Mouse (Mus musculus) cerebellum, adult 9-10 months (tissue): ENCODE results near the gene Ptgfrn.
A peak's percentile ranks its signal among the peaks of the same experiment; 100 is the strongest.

Source experiments
- DNase-seq: peaks from one replicate; pipeline ENCODE4 v3.0.0; 2022

Ptgfrn gene

DNA sequence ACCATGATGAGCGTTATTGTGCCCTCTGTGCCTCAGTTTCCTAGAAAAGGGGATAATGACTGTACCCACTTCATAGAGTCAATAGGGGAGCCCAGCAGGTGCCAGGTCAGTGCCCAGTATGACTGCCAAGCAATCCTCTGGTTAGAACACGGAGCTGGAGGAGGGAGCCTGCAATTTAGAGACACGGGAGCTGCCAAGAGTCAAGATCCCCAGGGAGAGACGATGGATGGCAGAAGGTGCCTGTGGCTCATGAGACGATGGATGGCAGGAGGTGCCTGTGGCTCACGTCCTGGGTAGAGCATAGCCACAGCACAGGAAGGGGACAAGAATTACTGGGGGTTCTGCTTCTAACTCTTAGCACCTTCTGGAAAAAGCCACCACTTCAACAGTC lies 32.4 kb downstream of the Ptgfrn start:
- peak; percentile 11 for DNase-seq

DNA sequence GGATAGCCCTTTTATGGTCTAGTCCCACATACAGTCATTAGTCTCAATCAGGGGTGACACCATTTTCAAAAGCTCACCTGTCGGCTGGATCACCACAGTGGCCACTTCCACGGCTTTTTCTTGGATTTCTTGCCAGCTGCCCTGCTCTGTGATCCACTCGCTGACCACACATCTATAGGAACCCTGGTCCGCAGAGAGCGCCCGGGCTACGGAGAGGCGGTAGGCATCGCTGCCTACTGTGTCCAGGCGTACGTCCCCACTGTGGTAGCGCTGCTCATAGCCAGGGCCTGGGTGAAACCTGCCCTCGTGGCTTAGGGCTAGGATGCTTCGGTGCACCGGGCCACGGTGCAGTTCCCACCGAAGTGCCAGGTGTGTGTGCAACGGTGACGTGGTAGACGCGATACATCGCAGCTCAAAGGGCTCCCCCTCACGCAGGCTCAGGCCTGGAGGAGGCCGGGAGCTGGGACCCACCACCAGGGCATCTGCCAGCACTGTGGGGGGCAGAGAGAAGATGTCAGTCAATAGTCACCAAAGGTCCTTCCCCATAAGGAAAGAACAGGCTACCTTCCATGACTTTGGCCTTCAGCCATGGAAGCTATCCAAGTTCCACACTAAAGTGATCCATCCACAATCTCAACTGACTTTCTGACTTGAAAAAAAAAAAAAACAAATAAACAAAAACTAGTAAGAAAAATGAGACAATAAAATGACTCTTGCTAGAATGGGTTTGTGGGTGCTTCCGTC lies 32.9 kb downstream of the Ptgfrn start:
- DNase-seq, result peak; percentile 13

DNA sequence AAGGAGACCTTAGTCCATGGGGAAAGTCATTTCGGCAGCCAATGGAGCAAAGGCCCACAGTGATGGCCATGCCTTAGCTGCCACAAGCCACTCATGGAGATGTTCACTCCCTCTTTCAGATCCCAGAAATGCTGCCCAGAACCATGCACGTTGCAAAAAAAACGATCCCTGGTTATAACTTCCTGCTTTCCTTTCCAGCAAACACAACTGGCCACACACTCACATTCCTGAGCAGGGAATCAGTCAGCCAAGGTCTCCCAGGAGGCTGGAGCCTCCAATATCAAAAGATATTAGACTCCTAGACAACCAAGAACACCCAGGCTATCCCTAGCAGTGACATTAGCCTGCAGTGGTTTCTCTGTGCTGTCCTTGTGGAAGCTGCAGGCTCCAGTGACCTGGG lies 34.2 kb downstream of the Ptgfrn start:
- no peak for DNase-seq

DNA sequence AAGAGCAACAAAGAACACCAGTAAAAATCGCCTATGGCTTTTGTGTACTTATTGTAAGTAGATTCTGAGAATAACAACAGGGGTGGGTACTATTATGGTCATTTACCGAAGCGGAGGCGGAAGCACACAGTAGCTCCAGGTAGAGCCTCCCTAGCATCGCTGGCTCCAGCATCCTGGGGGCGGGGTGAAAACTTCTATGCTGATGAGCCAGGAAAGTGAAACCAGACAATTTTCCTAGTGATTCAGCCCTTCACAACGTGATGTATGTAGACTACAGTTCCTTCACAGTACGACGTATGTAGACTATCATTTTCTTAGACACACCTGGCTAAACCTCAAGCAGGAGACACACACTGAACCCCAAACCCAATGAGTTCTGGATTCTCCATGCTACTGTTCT lies 36.7 kb downstream of the Ptgfrn start:
- DNase-seq, result no peak

DNA sequence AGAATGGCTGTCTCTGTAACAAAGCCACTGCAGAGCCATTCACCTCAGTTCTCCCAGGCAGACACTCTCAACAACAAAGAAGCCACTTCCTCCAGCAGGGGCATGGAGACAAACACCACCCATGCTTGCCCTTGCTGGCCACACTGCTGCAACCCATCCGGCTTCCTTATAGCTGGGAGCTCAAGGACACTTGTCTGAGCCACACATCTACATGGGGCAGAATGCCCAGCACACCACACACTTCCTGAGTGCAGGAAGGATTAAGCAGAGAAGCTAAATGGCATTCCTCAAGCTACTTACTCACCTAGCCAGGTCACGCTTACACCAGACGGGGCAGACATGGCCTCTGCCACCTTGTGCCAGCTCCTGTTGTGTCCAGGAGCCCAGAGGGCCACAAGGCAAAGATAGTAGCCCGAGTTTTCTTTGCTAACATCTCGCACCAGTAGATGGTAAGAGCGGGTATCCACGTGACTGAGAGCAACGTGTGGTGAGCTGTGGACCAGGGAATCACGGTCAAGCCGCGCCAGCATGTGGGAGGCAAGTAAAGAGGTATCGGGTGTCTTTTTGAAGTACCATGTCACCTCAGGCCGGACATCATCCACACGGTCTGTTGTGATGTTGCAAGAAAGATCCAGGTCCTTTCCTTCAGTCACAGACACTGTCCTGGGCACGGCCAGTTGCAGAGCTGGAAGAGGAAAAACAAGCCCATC lies 37.4 kb downstream of the Ptgfrn start:
- DNase-seq, result no peak

DNA sequence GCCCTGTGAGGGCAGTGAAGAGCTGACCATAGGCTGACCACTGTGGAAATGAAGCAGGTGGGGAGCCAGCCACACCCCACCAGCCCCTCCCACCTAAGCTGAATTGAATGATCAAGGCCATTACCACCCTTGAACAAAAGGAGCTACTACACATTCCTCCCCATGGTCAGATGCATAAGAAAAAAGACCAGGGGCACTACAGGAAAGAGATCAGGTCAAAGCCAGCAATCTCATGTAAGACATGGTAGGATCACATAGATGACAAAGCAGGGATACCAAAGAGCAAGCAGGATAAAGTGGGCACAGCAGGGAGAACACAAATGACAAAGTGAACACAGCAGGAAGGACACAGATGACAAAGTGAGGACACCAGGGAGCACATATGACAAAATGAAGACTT lies 38.5 kb downstream of the Ptgfrn start:
- no peak for DNase-seq

DNA sequence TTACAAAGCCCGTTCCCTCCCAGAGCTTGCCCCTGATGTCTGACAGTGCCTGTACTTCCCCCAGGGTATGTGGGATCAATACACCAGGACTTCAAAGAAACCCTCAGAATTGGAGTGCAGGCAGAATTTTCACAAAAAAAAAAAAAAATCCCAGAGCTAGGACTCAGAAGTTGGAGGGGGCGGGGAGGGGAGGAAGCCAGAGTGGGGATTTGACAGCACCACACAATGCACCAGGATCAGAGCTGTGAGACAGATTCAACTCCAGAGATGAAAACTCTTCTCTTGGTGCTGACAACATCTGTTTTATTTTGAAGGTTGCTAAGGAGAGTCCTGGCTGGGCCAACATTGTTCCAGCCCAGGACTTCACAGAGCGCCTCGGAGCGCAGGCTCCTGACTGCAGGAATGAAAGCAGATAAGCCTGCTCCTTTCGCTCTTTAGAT lies 39.3 kb downstream of the Ptgfrn start:
- DNase-seq, result no peak

DNA sequence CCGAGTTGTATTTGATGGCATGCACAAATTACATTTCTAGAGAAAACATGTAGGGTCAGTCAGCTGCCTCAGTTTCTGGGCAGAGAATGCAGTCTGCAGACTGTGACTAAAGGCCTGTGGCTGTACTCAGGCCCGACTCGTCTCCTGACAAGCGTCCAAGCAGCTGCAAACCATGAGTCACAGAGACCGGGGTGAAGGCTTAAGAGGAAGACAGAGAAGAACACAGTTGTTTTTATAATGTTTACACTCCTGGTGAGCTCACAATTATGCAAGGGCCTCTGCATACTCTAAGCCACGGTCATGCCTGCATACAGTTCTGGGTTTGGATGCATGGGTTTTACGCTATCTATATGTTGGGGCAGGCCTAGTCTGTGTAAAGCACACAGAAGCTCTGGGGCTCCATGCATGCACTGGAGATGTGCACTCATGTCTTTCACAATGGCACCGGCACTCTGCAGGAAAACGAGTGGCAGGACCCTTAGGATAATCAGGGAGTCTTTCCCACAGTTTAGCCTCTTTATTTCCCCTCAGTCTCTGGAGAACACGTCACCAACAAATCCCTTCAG lies 39.8 kb downstream of the Ptgfrn start:
- no peak for DNase-seq

DNA sequence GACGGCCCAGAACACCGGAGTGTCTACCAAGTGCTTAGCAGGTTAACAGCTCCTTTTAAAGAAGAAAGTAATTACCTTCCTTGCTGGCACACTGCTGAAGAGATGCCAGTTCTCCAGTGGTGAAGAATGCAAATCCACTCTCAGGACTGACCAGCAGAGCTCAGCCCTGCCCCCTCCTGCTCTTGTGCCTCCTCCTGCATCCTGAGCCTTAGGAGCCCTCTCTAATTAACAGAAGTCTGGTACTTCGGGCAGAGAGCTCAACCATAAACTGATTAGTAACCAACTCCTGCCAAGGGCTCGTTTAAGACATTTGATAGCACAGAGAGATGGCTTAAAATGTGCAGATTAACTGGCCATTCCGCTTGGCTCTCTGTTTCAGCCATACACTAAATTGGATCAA lies 41.4 kb downstream of the Ptgfrn start:
- no peak for DNase-seq

DNA sequence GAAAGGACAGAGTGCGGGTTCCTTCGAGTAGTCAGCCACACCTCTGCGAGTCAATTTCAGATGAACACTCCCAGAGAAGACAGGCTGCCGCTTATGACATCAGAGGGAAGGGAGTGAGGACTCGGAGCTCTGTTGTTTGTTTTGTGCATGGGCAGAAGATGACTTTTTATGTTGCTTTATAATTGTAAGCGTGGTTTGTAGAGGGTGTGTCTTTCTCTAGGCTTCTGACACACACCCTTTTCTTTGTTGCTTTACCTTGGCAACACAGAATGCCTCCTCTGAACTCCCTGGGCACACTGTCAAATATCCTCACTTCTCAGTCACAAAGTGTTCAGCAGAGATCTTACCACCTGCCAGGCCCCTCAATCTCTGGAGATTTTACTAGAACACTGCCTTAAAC lies 43.9 kb downstream of the Ptgfrn start:
- no peak for DNase-seq

DNA sequence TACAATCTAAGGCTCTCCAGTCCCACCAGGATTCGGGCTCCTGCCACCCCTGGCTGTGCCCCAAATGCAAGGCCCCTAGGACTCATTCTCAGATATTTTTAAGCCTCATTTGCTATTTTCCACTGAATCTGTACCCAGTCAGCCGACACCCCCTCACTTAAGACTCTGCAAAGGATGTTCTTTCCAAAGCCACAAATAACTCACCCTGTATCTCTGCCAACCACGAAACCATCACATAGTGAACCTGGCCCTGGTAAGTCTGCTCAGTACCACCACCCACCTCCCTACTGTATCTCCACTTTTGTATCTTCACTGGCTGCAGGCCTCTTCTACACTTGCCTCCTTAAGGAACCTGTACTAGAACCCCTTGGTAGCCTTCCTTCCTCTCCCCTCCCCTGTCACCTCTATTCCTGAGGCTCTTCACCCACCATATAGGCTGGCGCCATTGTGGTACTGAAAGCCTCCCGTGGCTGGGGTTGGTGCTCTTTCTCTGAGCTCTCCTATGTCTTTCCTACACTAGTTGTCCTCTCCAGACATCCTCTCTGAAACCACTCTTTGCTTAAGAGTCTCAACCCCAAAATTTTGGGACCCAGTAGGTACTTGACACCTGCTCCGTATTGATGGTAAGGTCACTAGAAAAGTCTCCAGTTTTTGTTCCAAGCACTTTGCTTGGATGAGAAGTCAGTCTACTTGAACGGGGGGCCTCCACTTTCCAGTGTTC lies 48.1 kb downstream of the Ptgfrn start:
- DNase-seq, result no peak

DNA sequence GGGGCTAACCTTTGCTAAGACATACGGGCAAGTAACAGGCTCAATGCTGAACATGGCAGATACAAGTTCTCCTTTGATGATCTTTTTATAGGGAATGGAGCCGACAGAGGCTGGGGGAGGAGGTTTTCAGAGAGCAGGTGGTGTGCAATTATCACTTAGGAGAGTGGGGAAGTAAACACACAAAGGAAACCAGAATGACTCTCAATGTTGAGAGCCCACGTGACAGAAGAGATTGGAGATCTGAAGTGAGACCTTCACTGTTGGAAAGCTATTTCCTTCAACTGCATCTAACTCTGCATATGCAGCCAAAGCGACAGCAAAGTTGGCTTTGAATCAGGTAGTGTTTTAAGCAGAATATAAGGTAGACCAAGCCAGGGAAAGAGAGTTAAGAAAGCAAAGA lies 50.9 kb downstream of the Ptgfrn start:
- DNase-seq, result no peak

DNA sequence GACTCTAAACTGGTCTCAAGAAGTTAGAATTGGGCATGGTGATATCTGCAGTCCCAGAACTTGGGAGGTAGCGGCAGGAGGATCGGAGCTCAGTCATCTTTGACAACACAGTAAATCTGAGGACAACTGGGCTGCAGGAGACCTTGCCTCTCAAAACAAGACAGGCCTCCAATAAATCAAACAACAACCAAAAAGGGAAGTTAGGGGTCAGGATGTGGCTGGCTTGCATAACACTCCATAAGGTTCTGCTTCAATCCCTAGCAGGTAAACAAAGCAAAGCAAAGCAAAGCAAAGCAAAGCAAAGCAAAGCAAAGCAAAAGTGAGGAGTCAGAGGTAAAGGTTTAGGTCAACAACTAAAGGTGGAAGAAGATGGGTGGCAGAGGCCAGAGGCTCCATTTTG lies 51.9 kb downstream of the Ptgfrn start:
- no peak for DNase-seq

DNA sequence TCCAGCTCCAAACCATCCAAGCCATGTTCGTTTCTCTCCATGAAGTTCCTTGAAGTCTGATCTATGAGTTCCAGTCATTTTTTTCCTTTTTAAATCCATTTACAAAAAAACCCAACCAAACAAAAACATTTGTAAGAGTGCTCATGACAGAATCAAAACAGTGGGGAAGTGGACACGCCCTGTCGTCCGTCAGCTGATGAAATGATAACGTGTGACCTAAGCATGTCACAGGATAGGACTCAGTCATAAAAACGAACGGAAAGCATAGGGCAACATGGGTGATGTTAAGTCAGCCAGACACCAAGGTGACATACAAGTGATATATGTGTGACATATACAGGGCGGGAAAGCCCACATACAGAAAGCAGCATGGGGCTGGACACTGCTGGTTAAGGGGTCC lies 54.9 kb downstream of the Ptgfrn start:
- no peak for DNase-seq

DNA sequence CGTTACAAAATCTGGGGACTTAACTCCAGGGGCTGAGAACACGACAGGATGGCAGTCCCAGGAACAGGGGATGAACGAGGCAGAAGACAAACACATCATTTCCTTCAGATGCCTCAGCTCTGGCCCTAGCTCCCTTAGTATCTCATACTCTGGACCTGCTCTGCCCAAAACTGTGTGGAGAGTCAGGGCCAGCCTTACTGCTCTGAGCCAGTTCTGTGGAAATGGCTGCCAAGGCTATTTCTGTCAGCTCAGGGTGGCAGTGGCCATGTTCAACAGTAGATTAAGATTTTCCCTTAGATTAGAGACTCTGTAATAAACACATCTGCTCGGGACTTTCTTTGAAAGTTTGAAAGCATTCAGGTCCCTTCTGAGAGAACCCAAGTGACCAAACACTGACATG lies 58.5 kb downstream of the Ptgfrn start:
- DNase-seq, result no peak

DNA sequence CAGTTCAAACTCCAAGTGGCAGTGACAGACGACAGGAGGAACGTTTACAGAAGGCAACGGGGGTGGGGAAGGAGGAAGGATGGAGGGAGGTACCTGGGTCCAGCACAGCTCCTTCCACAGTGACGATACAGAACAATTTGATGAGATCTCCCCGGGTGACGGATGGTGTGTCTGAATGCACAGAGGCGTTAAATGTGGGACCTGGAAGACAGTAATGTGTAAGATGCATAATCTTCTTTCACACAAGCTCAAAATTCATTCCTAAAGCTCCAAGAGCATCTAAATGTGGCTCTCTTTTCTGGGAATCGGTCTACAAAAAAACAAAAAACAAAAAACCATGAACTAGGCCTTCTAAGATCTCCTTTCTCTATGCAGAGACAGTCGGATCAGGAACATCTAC lies 60.1 kb downstream of the Ptgfrn start:
- no peak for DNase-seq

DNA sequence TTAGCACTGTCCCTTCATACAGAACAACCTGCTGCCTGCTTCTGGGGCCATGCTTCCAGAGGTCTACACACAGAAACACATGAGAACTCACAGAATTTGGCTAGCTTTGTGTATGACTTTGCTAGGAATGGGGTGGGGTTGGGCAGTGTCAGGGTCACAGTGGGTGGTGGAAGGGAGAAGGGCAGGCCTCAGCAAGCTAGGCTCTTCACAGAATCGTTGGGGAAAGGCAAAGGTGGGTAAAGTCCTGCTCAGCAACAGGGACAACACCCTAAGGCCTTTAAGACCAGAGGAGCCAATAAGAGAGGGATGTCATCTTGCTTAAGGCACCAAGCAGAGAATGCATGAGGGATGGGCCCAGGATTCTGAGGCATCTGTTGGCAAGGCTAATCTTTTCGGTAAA lies 61.3 kb downstream of the Ptgfrn start:
- no peak for DNase-seq

DNA sequence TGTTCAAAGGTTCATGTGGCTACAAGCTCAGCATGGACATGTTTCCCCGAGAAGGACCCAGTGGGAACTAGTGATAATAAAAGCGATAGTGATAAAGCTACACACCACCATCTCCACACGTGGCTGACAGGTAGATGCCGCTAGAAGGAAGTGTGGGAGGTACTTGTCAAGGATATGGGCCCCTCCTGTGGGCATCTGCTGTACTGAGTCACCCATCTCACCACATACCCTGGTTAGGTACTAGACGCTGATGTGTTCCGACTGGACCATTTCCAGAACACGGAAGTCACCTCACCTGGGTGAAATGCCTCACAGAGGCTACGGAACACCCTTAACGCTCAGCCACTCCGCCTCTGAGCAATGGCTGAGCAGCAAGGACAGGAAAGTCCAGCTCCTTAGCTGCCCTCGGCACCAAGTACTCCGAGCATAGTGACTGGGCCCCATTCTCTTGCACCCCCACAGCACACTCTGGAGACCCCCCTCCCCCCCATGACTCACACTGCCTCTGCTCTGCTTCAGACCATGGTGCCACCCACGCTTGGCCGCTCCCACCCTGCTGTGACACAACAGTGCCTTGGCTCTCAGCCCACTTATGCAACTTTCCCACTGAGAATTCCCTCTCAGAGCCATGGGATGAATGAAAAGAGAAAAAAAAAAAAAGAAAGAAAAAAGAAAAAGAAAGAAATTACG lies 62.3 kb downstream of the Ptgfrn start:
- DNase-seq, result peak; percentile 7

DNA sequence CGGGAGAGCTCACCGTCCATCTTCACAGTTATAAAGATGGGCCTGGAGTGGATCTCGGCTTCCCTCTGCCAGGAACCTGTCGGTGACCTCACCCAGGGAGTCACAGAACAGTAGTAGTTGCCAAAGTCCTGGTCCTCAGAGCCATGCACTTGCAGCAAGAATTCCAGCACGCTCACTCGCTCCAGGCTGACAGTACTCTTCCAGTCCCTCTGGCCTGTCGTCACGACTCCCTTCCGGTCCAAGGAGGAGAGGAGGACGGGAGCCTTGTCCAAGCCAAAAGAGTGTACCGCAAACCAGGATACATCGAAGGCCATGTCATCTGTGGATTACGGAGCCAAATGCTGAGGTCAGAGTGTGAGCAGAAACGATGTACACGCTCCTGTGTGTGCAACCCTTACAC lies 64.6 kb downstream of the Ptgfrn start:
- peak; percentile 4 for DNase-seq

DNA sequence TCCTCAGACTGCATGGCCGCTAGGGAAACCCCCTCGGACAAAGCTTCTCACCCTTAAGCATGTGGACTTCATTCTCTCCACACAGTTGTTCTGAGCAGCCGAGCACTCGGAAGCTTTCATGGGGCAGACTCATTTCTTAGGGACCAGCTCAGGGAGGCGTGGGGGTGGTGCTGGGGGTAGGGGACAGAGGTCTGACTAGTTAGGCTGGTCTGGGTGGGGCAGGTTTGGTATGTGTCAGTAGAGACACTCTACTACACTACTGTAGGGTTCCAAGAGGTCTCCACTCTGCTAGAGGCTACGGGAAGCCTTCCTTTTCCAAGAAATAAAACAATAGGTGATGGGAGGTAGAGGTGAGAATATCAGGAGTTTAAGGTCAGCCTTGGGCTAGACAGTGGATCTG lies 65.4 kb downstream of the Ptgfrn start:
- DNase-seq, result no peak

DNA sequence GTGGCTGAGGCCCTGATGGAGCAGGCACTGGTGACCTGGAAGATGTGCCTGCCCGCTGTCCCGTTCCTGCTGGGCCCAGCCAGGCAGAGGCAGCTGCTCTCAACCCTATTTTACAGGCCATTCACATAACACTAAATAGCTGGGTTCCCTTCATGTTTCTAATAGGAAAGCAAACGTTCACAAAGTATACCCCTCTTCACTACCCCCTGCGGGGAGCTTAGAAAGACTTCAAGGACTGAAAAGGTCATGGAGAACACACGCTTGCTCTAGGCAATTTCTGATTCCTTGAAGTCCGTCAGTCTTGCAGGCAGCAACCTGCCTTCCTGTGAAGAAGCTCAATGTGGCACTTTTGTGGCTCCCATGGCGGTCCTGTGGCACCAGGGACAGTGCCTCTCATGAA lies 68.1 kb downstream of the Ptgfrn start:
- DNase-seq, result no peak

DNA sequence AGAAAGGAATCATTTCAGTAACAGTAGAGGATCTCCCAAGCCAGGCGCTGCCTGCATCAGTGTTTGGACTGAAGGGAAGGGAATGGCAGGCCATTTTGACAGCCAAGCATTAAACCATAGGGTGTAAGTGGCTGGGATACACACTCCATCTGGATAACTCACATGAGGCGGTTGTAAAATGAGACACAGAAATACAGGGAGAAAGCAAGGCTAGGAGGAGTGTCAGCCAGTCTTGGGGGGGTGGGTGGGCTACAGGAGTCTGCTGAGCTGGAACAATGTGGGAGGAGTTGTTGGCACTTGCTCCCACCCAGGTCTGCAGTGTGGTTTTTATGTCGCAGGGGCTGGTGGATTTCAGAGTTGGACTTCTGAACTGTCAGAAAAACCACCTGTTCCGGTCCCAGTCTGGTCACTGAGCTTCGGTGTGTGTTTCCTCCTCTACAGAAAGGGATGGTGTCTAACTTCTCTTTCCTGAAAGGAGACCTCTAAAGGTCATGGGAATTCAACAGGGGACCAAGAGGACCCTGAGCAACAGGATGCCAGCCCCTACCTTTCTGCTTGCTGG lies 72.0 kb downstream of the Ptgfrn start:
- no peak for DNase-seq

DNA sequence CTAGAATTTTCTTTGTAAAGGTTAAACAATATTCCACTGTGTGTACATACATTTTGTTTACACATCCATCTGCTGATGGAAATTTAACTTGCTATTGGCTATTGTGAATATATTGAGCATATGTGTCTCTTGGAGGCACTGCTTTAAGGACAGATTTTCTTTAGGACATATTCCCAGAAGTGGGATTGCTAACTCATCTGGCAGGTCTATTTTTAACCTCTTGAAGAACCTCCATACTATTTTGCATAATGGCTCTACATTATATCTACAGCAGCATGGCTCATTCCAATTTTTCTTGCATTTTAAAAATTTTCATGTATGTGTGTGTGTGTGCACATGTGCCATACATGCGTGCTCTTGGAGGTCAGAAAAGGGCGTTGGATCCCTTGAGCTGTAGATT lies 74.1 kb downstream of the Ptgfrn start:
- no peak for DNase-seq
